Mouse (Mus musculus) G1E (cell line): Measurements from ENCODE around the gene 2010300C02Rik. TPM values are rescaled to one million over a fixed set of nuclear protein-coding genes. Genes with fewer than 3 reads are reported as not detected.
"Not testable (repeated sequence)": the region's sequence is repeated elsewhere in the genome, so short reads cannot be mapped to it uniquely, and the experiment has no call there.

Source experiments
- ATAC-seq: 2 replicates; pipeline ENCODE4 v1.8.0; 2016; ENCODE audit warnings: mild to moderate bottlenecking; ENCODE audit not compliant: insufficient number of reproducible peaks, poor library complexity, low FRiP score, severe bottlenecking; ENCODE audit errors: extremely low read depth
- DNase-seq: peaks from one replicate; pipeline ENCODE4 v3.0.0; 2012; ENCODE audit warnings: low spot score
- H3K27me3 ChIP-seq: 2 replicates; pipeline ENCODE4 v1.6.1; 2012; ENCODE audit warnings: mild to moderate bottlenecking, low read length, inconsistent platforms; ENCODE audit not compliant: insufficient read depth
- H3K36me3 ChIP-seq: replicated peaks from 2 replicates; pipeline ENCODE3; 2012; ENCODE audit warnings: mild to moderate bottlenecking, inconsistent platforms
- H3K4me1 ChIP-seq: 2 replicates; pipeline ENCODE4 v1.6.1; 2012; ENCODE audit warnings: low read depth, low read length, inconsistent platforms, mixed read lengths; ENCODE audit not compliant: insufficient read depth
- H3K4me3 ChIP-seq: 2 replicates; pipeline ENCODE4 v1.5.1; 2012; ENCODE audit warnings: low read depth, mild to moderate bottlenecking, inconsistent platforms, low read length, moderate library complexity, mixed read lengths
- H3K9me3 ChIP-seq: replicated peaks from 2 replicates; pipeline ENCODE4 v1.6.1; 2012; ENCODE audit warnings: inconsistent platforms
- CTCF ChIP-seq: IDR thresholded peaks from 2 replicates; pipeline ENCODE4 v1.5.1; 2012; ENCODE audit warnings: low read depth, low read length, inconsistent platforms, mixed read lengths
- GATA1 ChIP-seq: IDR thresholded peaks from 2 replicates; pipeline ENCODE4 v1.6.1; 2012; ENCODE audit warnings: borderline replicate concordance, low read length, inconsistent platforms, mixed read lengths
- GATA2 ChIP-seq: IDR thresholded peaks from 2 replicates; pipeline ENCODE4 v1.6.1; 2012; ENCODE audit warnings: low read depth, low read length, inconsistent platforms, borderline replicate concordance
- POLR2AphosphoS5 ChIP-seq: IDR thresholded peaks from 2 replicates; pipeline ENCODE4 v1.6.1; 2012; ENCODE audit warnings: low read depth, low read length, inconsistent platforms; ENCODE audit not compliant: insufficient replicate concordance
- TAL1 ChIP-seq: conservative IDR thresholded peaks from 2 replicates; pipeline ENCODE4 v1.6.1; 2012; ENCODE audit warnings: low read depth, low read length, inconsistent platforms, mixed read lengths
- polyA plus RNA-seq: library from polyadenylated mRNA; stranded (reverse); fragments of >175 nt; gene quantifications from 2 replicates; pipeline ENCODE4 v1.2.3, GENCODE M21; 2012
- total RNA-seq, 2 experiments: library from RNA; stranded (forward) in 1 of 2; stranded (reverse) in 1 of 2; fragments of 200-1000 nt in 1 of 2; fragments of >200 nt in 1 of 2; fragmentation: Nextera tagmentation in 1 of 2; gene quantifications; 2 replicates each; pipeline ENCODE4 v1.2.3; 2014 to 2017

The 2010300C02Rik gene
- total and polyA plus RNA-seq, 3 experiments: 0.11 TPM; not detected in 2

DNA sequence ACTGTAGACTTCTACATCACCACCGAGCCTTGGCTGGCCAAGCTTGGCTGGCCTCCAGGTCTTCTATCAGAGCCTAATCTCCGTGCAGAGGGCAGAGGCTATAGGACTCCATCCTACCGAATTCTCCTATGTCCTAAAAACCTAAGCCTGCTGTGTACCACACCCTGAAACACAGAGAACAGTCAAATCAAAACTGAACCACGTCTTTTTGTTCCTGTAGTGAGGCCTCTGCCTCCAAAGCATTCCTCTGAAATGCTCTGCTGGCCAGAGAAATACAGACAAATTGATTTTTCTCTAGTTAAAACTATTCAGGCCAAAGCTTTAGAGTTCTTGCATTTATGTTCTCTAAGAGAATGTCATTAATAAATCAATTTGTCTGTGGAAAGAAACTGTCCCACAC, 109.6 kb downstream of the 2010300C02Rik start:
- Histone ChIP-seq H3K36me3 (no peaks in the 10 kb centered on the region), H3K27me3 (peaks cover 45% of the 10 kb centered on the region), H3K4me1 (no peaks in the 10 kb centered on the region; the same call in 1 of the 2 replicates), H3K9me3 (no peaks in the 10 kb centered on the region), H3K4me3 (no peak overlapping the region)
- no peak for TF ChIP-seq TAL1
- no peak for TF ChIP-seq GATA2
- TF ChIP-seq GATA1: no peak
- no peak for TF ChIP-seq CTCF
- TF ChIP-seq POLR2AphosphoS5: no peak
- ATAC-seq (no peak), DNase-seq (no peak)

DNA sequence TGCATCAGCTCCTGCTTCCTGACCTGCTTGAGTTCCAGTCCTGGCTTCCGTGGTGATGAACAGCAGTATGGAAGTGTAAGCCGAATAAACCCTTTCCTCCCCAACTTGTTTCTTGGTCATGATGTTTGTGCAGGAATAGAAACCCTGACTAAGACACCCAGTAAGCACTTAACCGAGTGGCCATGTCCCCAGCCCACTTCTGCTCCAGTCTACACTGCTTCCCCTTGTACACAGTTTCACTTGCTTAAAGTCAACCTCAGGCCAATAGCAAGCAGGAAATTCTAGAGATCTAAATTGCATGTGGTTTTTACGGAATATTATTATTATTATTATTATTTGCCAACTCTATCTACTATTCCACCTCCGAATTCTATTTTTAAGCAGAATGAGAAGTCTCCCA, 114.2 kb downstream of the 2010300C02Rik start:
- H3K27me3 ChIP-seq: peaks cover 31% of the 10 kb centered on the region
- H3K9me3 ChIP-seq, H3K4me3 ChIP-seq, H3K36me3 ChIP-seq, H3K4me1 ChIP-seq, DNase-seq, ATAC-seq: not testable (repeated sequence)

DNA sequence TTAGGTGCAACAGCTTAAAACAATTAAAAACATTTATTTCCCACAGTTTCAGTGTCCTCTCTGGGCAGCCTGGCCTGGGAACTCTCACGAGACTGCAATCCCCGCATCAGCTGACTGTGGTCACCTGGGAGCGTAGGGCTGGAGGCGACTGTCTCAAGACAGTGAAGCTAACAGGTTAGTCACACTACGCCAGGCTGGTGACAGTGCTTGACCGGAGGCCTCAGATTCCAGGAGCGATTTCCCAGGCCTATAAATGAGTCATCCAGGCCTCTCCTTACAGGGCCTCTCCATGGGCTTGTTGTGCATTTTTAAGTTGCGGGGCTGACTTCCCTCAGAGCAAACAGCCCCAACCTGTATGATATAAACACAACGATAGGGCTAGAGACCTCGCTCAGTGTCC, 116.7 kb downstream of the 2010300C02Rik start:
- no peaks in the 10 kb centered on the region for H3K4me1 ChIP-seq
- H3K9me3 ChIP-seq: no peaks in the 10 kb centered on the region
- DNase-seq (no peak), ATAC-seq (no peak)
- H3K27me3 ChIP-seq: peaks cover 44% of the 10 kb centered on the region
- H3K36me3 ChIP-seq: no peaks in the 10 kb centered on the region
- no peak overlapping the region for H3K4me3 ChIP-seq
- no peak for TF ChIP-seq GATA1
- TF ChIP-seq CTCF: no peak
- TF ChIP-seq POLR2AphosphoS5: no peak
- TF ChIP-seq GATA2: no peak
- no peak for TF ChIP-seq TAL1

DNA sequence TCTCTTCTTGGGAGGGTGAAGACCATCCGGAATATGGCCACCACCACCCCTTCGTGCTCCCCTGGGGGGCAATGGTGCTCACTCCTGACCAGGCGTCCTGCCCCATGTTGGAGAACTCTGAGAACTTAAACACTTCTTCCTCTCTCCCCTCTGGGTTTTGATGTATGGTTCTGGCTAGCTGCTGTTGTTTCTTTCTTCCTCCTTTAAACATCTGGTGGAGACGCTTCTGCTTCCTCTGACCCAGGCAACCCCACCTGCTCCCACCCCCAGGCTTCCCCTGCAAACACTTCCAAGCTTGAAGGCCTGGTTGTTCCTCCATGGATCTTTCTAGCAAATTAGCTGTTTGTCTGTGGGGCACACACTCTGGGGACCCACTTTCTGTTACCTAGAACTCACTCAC, 117.6 kb downstream of the 2010300C02Rik start:
- ATAC-seq: no peak
- no peak for DNase-seq

DNA sequence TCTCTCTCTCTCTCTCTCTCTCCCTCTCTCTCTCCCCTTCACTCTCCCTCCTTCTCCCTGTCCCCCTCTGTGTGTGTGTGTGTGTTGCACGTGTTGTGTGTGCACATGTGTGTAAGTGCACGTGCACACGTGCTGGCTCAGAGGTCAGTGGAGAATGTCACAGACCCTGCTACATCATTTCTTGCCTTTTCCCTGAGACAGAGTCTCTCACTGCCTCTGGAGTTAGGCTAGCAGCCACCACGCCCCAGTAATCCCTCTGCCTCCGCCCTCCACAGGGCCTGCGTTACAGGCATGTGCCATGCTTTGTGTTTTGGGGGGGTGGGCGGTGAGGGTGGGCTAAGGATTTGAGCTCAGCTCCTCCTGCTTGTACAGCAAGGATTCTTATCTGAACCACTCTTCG, 118.4 kb downstream of the 2010300C02Rik start:
- Histone ChIP-seq H3K4me3 (no peak overlapping the region), H3K36me3 (no peaks in the 10 kb centered on the region), H3K9me3 (no peaks in the 10 kb centered on the region), H3K4me1 (no peaks in the 10 kb centered on the region), H3K27me3 (peaks cover 38% of the 10 kb centered on the region)
- DNase-seq (no peak), ATAC-seq (no peak)
- TF ChIP-seq GATA2 (no peak), POLR2AphosphoS5 (no peak), GATA1 (no peak), TAL1 (no peak)

More for the DNA sequence above, 117.6 kb downstream of the 2010300C02Rik start:
- Histone ChIP-seq H3K36me3 (no peaks in the 10 kb centered on the region), H3K27me3 (peaks cover 43% of the 10 kb centered on the region), H3K4me1 (no peaks in the 10 kb centered on the region), H3K4me3 (no peak overlapping the region), H3K9me3 (no peaks in the 10 kb centered on the region)
- no peak for TF ChIP-seq TAL1
- no peak for TF ChIP-seq GATA2
- TF ChIP-seq CTCF: no peak
- TF ChIP-seq GATA1: no peak
- no peak for TF ChIP-seq POLR2AphosphoS5

DNA sequence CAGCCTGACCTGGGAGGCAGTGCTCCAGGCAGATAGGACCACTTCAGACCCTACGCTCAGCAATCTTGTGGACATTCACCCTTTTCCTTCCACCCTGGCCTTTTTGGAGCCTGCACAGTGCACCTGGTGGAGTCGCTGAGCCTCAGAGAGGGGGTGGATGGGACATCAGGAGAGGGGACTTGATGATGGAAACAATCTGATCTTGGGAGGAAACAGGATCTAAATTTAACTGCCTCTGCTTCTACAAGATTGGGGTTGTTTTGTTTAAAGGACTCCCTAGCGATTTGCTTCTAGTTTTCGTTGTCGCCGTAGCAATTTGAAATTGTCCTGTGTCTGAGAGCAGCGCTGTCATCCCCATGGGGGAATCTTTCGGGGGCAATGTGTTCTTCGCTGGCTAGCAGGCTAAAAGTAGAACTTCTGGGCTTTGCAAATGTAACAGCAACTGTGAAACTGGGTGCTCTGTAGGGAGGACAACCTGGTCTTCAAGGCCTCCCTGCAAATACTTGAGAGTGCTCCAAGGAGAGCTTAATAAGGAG, 119.2 kb downstream of the 2010300C02Rik start:
- Histone ChIP-seq H3K27me3 (peaks cover 40% of the 10 kb centered on the region), H3K9me3 (no peaks in the 10 kb centered on the region), H3K4me3 (no peak overlapping the region), H3K36me3 (no peaks in the 10 kb centered on the region), H3K4me1 (peaks cover 1% of the 10 kb centered on the region)
- DNase-seq: no peak
- no peak for TF ChIP-seq TAL1
- TF ChIP-seq CTCF: no peak
- TF ChIP-seq POLR2AphosphoS5: no peak
- TF ChIP-seq GATA2: no peak
- TF ChIP-seq GATA1: no peak
- ATAC-seq: no peak

DNA sequence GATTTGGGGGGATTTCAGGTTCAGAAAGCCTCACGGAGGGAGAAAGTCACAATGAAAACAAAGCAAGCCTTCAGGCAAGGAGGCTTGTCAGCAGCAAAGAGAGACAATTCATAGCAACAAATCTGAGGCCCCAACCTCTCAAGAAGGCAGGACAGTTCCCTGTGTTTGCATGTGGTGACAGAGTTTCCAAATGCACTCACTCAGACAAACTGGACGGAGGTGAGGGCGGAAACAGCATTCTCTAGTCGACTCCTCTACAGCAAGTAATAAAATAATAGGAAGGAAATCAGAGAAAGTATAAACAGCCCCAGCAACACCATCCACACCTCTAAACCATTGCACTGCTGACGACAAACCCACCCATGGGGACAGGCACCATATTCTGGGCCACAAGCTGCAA, 120.9 kb downstream of the 2010300C02Rik start:
- DNase-seq (no peak), ATAC-seq (no peak)
- Histone ChIP-seq H3K36me3 (no peaks in the 10 kb centered on the region), H3K27me3 (peaks cover 43% of the 10 kb centered on the region), H3K4me1 (peaks cover 5% of the 10 kb centered on the region), H3K4me3 (no peak overlapping the region), H3K9me3 (0 out of 2 replicates have a peak, but pooled peaks cover under 1% of the 10 kb centered on the region)
- no peak for TF ChIP-seq GATA2
- TF ChIP-seq GATA1: no peak
- no peak for TF ChIP-seq POLR2AphosphoS5
- no peak for TF ChIP-seq TAL1
- no peak for TF ChIP-seq CTCF

DNA sequence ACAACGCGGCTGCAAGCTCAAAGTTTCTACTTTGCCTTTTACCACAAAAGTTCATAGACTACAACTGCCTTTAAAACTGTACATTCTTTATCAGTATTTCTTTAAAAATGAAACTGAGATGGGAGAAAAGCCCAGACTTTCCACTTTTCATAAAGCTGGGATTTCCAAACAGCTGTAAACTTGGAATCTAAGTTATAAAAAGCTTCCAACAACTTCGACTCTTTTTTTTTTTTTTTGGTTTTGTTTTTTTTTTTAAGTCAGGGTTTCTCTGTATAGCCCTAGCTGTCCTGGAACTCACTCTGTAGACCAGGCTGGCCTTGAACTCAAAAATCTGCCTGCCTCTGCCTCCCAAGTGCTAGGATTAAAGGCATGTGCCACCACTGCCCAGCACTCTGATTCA, 125.1 kb downstream of the 2010300C02Rik start:
- not testable (repeated sequence) for H3K4me1 ChIP-seq, DNase-seq, H3K36me3 ChIP-seq, H3K4me3 ChIP-seq, H3K9me3 ChIP-seq, ATAC-seq
- H3K27me3 ChIP-seq: peaks cover 23% of the 10 kb centered on the region
